Mouse (Mus musculus): Measurements from ENCODE around the gene Zswim8.
A peak's percentile ranks its signal among the peaks of the same experiment; 100 is the strongest.

DNA sequence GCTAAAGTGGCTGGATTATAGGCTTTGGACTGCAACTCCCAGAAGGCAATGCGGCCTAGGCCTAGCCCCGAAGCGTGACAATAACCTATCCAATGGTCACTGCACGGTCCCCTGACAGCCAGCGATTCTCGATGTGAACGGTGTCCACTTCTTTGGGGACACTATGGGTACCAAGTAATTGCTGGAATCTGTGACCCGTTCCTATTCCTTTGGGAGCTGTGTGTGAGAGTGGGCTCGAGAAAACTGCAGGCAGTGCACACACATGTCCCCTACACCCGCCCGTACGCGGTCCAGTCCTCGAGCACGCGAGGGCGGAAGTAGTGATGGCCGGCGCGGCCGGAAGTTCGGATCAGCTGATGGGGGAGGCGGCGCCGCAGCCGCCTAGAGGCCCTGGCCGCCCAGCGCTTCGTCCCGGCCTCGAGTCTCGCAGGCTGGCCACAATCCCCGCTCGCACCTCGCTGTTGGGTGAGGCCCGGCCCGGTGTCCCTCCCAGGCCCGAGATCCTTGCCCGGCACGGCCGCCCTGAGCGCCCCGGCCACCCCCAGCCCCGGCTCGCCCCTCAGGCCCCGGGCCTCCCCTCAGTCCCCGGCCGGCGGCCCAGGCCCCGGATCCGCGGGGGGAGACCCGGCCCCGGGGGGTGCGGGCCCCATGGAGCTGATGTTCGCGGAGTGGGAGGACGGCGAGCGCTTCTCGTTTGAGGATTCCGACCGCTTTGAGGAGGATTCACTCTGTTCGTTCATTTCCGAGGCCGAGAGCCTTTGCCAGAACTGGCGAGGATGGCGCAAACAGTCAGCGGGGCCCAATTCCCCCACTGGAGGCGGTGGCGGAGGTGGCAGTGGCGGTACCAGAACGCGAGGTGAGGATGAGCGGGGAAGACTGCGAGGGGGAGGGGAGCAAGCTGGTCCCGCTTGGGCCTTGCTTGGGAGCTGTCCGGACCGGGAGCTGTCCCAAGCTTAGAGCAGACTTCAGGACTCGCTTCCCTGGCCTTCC is at the start of gene Zswim8:
- TF ChIP-seq POLR2A (IDR thresholded peaks at IDR 0.05; ENCODE audit: insufficient read depth, low read depth, low read length) (peak; percentile 55), CTCF (IDR thresholded peaks at IDR 0.05; ENCODE audit: insufficient read depth, low read depth, low read length) (no peak)
